Mouse (Mus musculus) T-helper 1 cell (primary cell): Measurements from ENCODE around the gene Stk38l.

ENCODE experiments used
- in situ Hi-C: fragments of 300-600 bp; cut with MboI, MseI; formaldehyde crosslinking; loops from one replicate; pipeline ENCODE4 v1.15.1; 2025; ENCODE audit warnings: high pct_unique_total_duplicates

Stk38l gene

DNA sequence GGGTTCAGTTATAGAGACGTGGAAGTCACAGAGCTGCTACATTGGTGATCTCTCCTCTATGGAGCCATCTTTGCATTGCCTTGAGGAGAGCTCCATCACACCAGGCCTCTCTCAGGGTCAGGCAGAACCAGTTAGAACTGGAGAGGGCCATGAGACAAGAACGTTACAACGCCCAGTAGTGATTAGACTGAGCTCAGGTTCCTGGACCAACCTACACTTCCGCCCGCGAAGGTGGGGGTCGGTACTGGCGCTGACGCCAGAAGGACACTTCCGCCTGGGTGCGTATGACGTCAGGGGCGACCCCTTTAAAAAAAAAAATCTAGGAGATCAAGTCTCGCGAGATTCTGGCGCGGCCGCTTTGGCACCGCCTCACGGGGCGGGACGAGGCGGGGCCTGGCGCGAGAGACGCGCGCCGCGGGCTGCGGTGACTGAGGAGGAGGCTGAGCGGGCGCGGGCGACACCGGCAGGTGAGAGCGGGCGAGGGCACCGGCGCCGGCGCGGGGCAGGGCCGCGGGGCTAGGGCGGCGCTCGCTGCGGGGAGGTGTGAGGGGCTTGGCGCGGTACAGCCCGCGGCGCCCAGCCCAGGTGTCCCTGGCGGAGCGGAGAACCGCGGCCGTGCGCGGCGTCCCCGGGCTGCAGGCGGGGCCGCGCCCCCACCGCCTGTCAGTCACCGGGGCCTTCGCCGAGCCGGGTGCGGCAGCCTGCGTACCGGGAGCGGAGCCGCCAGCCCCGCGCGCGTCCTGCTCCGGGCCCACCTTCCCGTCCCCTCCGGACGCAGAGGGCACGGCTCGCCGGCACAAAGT lies at the start of gene Stk38l:
Gene Stk38l (plus strand): TSS at position 415 of the 803 bp plus-strand sequence.
- in situ Hi-C loops = no loop called here

DNA sequence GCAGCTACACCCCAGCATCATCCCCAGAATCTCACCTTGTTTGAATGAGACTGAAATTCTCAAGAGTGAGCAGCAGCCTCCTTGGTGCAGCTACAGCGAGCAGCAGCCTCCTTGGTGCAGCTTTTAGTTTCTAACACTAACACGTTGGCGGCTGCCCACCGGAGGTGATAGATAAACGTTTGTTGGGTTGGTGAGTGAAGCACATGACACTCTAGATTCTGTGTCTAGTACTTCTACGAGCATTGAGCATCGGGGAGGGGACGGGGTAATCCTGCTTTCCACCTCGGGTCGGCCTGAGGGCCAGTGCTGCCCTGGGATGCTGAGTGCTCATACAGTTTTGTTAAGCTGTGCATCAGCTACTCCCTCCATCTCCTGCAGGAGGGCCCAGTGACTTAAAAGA lies 47.9 kb upstream of the Stk38l start:
- in situ Hi-C loops = no loop called here

DNA sequence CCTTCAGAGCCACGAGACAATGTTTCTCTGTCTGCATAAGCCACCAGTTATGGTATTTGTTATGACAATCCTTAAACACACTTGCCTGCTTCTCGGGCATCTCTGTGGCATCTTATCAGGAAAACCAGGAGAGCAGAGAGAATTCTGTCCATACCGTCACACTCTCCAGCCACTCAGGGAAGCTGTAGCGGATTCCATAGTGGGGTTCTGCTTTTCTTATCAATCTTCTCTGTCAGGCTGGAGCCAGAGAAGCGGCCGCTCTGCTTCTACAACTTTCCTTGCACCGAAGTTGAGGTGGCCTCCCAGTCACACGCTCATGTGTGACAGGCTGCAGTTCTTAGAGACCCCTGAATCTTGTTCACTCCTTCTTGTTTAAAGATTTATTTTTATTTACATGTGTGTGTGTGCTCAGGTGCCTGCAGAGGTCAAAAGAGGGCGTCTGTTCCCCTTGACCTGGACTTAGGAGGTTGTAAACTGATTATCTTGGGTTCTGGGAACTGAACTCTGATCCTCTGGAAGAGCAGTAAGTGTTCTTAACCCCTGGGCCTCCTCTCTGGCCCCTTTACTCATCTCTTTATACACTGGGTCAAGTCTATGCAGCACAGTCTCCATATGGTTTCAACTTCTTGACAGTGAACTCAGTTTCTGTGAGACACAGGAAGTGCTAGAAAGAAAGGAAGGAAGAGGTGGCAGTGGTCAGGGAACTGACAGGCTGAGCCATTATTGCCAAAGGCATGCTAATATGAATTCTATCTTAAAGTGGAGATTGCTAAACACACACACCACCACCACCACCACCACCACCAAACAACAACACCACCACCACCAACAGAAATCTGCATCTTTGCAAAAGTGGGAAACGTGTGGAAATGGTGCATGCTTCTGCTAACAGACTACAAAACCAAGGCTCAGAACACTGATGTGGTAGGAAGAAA lies 46.4 kb upstream of the Stk38l start:
- in situ Hi-C loops = no loop called here

DNA sequence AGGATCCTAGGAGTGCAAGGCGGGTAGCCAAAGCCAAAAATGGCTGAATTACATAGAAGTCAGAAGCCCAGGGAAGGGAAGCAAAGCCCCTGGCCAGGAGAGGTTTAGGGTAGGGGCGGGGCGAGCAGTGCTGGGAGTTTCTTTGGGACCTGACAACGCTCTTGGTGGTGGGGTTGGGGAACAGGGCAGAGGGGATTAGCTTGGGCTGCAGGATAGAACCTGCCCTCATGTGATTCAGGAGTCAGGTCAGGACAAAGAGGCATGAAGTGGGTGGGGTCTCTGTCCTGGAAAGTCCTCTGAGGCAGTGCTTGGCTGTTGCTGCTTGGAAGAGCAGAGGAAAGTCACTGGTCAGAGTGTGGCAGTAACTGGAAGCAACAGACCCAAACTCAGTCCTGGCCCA lies 40.9 kb upstream of the Stk38l start:
- in situ Hi-C loops = no loop called here

DNA sequence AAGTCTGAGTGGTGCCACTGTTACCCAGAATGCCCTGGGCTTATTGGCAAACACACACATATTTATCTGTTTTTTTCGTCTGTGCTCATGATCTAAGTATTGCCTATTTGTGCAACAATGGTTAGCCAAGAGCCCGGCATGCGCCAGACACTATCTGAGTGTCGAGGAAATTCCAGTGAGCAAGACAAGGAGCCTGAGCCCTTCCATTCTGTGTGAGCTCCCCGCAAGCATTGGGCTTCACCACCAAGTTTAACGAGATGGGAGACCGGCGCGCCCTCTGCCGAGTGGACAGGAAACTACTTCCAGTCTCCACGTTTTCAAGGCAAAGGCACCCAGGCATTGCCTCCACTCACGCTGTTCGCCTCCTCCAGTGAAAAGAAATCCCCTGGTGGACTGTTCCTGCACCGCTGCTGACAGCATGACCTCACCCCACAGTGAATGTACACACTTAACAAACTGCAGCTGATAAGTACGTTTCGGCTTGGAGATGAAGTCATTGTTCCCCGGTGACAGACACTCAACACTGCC lies 39.0 kb upstream of the Stk38l start:
- in situ Hi-C loops = no loop called here

DNA sequence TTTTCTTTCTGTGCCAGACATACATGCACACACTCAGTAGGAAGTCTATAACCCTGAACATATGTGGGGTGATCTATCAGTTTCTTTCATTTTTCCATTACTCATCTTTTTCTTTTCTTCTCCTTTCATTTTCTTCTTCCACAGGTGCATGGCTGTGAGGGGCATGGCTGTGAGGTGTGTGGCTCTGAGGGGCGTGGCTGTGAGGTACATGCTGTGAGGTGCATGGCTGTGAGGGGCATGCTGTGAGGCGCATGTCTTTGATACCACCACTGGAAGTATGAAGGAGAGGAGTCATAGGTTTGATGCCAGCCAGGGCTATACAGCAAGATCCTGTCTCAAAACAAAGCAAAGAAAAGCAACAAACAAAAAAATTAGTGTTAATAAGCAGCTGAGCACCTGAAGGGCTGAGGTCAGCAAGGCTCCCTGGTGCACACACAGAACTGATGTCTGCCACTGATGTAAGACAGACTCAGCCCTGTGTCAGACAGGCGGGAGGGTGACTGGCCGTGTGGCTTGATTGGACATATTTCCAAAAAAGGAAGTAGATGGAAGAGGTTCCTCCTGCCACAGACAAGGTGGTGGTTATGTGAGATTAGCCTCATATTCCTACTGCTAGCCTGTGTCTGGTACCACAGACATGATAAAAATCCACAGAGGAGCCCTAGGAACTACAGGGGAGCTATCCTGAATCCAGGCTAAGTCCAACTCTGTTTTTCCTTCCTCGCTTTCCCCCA lies 38.2 kb upstream of the Stk38l start:
- in situ Hi-C loops = no loop called here

DNA sequence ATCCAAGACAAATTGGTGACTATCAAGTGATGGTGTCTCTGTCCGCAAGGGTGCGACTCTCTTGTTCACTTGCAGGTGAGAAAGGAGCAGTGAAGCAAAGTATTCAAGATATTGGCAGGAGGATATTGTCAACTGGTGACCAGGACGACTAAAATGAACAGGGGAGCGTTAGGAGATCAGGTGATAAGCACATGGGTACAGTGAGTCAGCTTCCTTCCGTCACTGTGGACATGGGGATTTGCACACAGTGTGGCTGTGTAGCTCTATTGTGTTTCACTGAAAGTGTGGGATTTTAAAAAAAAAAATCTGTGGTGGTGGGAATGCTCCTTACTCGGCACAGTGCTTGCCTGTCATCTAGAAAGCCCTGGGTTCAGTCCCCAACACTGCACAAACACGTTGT lies 36.8 kb upstream of the Stk38l start:
- in situ Hi-C loops = no loop called here

- in situ Hi-C loops = no loop called here
Measured at GRCm38 (mm10) chr6:146688861-146689260, 35.9 kb upstream of the Stk38l start.

GRCm38 (mm10) chr6:146697767-146698166 lies 27.0 kb upstream of the Stk38l start:
- in situ Hi-C loops = no loop called here

GRCm38 (mm10) chr6:146698376-146698775 lies 26.4 kb upstream of the Stk38l start:
- in situ Hi-C loops = no loop called here

DNA sequence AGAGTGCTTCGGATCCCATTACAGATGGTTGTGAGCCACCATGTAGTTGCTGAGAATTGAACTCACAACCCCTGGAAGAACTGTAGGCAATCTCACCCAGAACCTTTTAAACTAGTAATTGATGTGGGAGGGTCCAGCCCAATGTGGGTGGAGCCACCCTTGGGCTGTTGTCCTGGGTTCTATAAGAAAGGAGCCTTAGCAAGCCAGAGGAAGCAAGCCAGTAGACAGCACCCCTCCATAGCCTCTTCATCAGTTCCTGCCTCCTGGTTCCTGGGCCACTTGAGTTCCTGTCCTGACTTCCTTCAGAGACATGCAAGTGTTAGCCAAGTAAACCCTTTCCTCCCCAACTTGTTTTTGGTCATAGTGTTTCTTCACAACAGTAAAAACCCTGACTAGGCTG lies 24.3 kb upstream of the Stk38l start:
- in situ Hi-C loops = no loop called here

GRCm38 (mm10) chr6:146702126-146702881 lies 22.5 kb upstream of the Stk38l start:
- in situ Hi-C loops = no loop called here

DNA sequence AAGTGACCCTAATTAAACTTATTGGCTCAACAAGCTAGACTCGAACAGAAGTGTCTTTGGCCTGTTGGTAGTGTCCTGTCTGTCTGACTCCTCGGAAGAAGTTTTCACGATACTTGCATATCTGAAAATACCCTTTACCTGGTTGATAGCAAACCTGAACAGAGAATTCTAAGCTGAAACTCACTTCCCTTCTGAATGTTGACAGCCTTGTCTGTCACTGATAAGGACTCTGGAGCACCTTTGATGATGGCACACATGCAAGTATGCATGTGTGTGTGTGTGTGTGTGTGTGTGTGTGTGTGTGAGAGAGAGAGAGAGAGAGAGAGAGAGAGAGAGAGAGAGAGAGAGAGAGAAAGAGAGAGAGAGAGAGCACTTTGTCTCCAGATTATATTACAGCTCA lies 21.4 kb upstream of the Stk38l start:
- in situ Hi-C loops = no loop called here

DNA sequence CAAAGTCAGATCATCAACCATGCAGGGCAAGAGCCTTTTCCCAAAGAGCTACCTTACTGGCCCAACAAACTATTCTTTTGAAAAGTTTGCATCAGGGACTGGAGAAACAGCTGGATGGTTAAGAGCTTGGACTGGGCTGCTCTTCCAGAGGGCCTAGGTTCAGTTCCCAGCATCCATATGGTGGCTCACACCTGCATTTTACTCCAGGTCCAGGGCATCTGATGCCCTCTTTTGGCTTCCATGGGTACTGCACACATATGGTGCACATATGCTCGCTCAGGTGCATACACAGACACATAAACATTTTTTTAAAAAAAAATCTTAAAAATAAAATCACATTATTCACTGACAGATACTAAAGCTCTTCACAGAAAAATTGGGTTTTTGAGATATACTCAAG lies 19.2 kb upstream of the Stk38l start:
- in situ Hi-C loops = no loop called here

GRCm38 (mm10) chr6:146719606-146720005 lies 5.2 kb upstream of the Stk38l start:
- in situ Hi-C loops = no loop called here

GRCm38 (mm10) chr6:146723805-146724204 lies 990 bp upstream of the Stk38l start:
- in situ Hi-C loops = no loop called here

- in situ Hi-C loops = no loop called here
Measured at GRCm38 (mm10) chr6:146725384-146725791, 593 bp downstream of the Stk38l start.

DNA sequence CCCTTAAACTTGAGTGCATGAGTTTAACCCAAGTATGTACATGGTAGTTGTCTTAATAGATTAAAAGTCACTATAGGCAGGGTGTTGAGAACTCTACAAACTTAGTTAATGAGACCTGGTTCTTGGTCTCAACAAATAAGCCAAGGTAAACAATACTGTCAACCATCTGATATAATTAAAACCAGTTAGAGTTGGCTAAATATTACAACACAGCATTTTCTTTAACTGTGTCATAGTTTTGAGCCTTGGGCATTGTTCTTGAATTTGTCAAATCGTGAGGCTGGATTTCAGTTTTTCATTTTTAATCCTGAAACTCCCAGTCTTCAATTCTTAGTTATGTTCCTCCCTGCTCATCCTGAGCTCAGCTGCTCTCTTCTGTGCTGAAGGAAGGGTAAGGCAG lies 6.2 kb downstream of the Stk38l start:
- in situ Hi-C loops = no loop called here

GRCm38 (mm10) chr6:146731692-146732091 lies 6.9 kb downstream of the Stk38l start:
- in situ Hi-C loops = no loop called here

GRCm38 (mm10) chr6:146732232-146732631 lies 7.4 kb downstream of the Stk38l start:
- in situ Hi-C loops = no loop called here

GRCm38 (mm10) chr6:146732676-146733075 lies 7.9 kb downstream of the Stk38l start:
- in situ Hi-C loops = no loop called here
